Mouse (Mus musculus) embryo, embryonic 11 days (tissue): ENCODE data around the gene Bmp3.

Experiments used
- DNase-seq: peaks from one replicate; pipeline ENCODE4 v3.0.0-alpha.2; 2015

Gene Bmp3

DNA sequence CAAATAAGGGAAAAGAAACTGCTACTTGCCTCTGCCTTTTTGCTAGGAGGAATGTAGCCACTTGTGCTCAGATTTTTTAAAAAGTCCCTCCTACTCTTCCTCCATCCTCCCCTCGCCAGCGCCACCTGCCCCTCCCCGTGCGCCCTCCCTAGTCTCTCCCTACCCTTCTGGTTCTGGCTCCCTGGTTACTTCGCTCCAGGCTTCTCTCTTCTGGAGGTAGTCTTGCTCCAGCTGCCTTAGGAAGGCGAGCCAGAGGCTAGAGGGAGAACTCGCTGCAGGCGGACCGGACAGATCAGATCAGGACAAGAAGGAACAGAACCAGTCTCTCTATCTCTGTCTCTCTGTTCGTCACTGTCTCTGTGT lies at the start of gene Bmp3:
Bmp3 (plus strand) TSS at position 152 of the 363 bp plus-strand sequence.
- DNase-seq: peak; percentile 41

- DNase-seq: no peak
These were observed 49.5 kb upstream of the Bmp3 start for GRCm38 (mm10) chr5:98804761-98805160.

GRCm38 (mm10) chr5:98806492-98806891 lies 47.7 kb upstream of the Bmp3 start:
- no peak for DNase-seq

GRCm38 (mm10) chr5:98807022-98807421 lies 47.2 kb upstream of the Bmp3 start:
- no peak for DNase-seq

GRCm38 (mm10) chr5:98807953-98808352 lies 46.3 kb upstream of the Bmp3 start:
- no peak for DNase-seq

GRCm38 (mm10) chr5:98812380-98812779 lies 41.8 kb upstream of the Bmp3 start:
- DNase-seq: no peak

DNA sequence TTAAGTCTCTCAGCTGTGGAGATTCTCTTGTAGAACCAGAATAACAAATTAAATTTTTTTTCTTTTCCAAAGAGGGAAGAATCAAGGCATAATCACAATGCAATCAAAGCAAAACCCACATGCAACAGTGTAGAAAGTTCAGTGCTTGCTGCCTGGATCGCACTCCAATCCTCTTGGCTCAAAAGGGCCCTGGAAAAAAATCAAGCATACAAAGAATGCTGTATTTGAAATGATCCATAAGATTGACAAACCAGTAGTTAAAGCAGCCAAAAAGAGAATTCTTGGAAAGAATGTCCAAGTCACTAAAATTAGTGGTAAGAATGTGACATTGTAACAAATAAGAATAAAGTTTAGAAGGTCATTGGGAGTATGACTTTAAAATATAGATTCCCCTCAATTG lies 38.9 kb upstream of the Bmp3 start:
- no peak for DNase-seq

DNA sequence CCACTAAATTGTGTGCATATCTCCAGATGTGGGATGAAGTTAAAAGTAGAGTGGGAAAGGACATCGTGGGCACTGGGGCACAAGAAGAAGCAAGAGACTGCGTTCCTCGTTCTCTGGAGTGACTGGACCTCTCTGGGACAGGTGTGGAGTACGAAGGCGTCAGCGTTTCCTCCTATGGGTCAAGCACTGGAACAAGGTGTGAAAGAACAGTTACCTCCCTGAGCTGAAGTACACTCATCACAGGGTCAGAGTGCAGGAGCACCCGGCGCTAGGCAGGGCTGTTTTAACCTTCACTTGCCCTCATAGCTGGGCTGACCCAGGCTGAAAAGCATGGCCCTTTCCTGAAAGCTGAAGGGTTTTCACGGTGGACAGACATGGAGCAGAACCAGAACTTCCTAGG lies 20.5 kb upstream of the Bmp3 start:
- DNase-seq: no peak

GRCm38 (mm10) chr5:98834300-98834699 lies 19.9 kb upstream of the Bmp3 start:
- no peak for DNase-seq

- DNase-seq: no peak
These were observed 11.5 kb upstream of the Bmp3 start for GRCm38 (mm10) chr5:98842600-98843310.

DNA sequence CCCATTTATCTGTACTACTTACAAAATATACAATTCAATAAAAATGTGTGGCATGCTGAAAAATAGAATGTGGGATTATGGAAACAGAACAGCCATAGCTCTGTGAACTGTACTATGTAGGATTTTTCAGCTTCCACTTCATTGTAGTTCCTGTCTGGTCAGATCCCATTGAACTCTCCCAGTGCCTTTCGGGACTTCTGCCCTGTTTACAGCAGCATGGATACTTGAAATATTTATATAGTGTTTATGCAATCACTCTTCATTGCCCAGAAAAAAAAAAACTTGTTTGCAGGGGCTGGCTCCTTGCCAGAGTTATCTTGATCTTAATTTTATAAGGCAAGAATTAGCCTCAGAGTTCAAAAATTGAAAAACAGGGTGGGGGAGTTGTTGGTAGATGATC lies 9.6 kb upstream of the Bmp3 start:
- no peak for DNase-seq

DNA sequence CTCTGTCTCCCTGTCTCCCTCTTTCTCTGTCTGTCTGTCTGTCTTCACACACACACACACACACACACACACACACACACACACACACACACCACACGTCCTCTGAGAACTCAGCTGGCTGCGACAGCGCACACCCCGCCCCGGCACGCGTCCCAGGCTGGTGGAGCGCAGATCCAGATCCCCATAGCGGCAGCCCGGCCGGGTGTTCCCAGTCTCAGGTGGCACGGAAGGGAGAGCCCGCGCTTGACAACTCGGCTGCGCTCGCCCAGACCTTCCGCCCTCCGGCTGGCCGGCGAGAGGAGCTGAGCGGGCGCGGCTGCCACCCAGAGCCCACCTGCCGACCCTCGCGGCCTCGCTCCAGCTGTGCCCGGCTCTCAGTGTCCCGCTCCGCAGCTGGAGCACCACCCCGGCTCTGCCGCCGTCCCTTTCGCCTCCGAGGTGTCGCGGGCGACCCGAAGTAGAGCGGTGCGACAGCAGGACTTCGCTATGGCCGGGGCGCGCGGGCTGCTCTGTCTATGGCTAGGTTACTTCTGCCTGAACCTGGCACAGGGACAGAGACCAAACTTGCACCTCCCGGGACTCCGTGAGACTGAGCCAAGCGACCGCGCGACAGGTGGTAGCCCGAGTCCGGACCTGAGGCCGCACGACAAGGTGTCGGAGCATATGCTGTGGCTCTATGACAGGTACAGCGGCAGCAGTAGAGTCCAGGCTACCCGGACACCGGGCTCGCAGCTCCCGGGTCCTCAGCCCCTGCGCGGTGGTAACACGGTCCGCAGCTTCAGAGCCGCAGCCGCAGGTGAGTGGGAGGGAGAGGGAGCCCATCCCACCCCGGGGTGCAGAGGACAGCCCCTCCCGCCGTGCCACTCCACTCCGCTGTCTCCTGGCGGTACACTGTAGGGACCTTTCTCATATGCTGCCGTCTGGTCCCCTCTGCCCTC lies 681 bp downstream of the Bmp3 start:
- peak; percentile 69 for DNase-seq

DNA sequence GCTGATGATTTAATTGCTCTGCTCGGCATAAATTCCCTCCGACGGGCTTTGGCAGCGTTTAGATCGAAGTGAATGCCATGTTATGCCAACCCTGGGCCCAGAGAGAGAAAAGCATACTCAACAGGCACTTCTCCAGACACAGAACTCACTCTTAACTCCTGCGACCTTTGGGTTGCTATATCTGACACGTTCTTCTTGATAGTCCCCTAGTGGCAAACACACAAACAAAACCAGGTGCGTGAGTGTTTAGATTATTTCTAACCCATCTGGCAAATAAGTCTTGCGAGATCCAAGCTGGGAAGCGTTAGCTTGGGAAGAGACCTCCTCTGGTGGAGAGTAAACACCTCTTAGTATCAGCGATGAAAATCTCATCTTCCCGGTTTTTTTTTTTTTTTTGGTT lies 1.5 kb downstream of the Bmp3 start:
- peak; percentile 24 for DNase-seq

DNA sequence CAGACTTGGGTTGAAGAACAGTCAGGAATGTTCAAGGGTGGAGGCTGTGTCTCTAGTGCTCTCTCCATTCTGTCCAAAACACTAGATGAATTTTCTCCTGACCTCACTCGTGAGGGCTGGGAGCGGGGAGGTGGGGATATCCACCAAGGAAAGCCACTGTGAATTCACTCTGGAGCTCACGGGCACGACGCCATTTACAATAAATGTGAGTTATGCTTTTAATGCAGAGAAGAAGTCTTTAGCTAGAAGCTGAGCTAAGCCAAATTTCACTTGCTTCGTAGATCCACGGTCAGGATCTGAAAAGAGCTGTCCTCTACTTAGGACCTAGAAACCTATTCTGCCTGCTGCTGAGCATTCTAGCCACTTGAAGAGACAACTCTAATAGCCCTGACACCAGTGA lies 2.1 kb downstream of the Bmp3 start:
- DNase-seq: peak; percentile 24

- DNase-seq: peak; percentile 82
These were observed 9.7 kb downstream of the Bmp3 start for GRCm38 (mm10) chr5:98863891-98864290.

- DNase-seq: no peak
These were observed 10.9 kb downstream of the Bmp3 start for GRCm38 (mm10) chr5:98865146-98865545.

DNA sequence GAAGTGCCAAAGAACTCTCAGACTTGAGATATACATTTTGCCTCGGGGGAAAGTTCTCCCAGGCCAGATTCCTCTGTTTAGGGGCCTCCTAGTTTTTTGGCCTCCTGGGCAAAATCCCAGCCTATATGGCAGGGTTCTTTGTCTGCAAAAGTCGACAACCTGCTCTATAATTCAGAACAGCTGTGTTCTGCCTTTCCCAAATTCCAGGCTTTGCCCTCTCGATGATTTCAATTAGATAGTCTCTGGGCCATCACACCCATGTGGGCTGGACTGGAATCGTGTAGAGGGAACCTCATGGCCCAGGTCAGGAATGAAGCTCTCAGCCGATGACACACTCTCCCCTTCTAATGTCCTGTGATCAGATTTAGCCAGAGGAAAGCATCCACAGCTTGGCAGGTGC lies 21.8 kb downstream of the Bmp3 start:
- peak; percentile 50 for DNase-seq

GRCm38 (mm10) chr5:98878891-98879290 lies 24.7 kb downstream of the Bmp3 start:
- DNase-seq: peak; percentile 72

DNA sequence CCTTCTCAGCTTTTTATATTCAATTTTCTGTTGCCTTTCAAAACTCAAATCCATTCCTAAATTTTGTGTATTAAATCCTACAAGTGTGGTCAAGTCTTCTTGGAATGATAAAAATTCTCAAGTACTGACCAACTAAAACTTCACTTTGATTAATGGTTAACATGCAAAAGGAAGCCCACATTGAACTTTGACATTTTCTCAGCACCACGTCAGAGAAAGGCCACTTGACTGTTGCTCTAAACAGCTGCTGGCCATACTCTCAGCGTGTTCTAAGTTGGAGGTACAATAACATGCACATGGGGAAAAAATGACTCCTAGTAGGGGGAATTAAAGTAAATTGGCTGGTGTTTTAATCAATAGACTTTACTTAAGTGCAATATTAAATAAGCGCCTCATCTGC lies 27.9 kb downstream of the Bmp3 start:
- DNase-seq: no peak

GRCm38 (mm10) chr5:98890544-98891050 lies 36.4 kb downstream of the Bmp3 start:
- DNase-seq: no peak

GRCm38 (mm10) chr5:98894281-98894680 lies 40.1 kb downstream of the Bmp3 start:
- DNase-seq: no peak

DNA sequence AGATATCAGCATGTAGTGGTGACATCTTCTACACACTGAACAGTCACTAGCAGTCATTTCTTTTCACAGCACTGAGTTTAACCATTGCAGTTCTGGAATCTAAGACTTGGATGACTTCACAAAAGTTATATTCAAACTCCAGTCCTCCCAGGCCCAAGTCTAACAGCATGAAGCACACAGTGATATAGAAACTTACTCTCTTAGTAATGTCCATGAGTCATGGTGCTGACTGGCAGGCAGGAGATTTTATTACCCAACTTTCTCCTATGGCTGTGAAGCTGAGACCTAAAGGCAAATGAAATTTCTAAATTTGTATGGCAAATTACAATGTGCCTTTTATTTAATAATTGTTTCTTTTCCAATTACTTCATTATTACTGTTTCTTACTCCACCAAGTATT lies 43.7 kb downstream of the Bmp3 start:
- DNase-seq: no peak

- DNase-seq: no peak
These were observed 46.7 kb downstream of the Bmp3 start for GRCm38 (mm10) chr5:98900926-98901325.

DNA sequence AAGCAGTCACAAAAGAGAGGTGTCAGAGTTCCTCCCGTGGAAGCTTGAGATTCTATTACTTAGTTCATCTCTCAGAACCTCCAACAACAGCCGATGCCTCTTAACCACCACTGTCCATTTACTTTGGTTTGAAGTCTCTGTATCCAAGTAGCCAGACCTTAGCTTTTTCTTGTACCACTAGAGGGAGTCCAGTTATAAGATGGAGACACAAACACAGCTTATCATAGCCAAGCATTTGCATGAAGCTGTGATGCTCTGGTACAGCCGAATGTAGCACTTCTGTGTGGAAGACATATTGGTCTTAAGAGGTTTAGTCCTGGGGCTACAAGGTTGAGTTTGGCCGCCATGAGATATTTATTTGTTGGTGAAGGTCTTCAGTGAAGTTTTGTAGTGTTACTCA lies 48.1 kb downstream of the Bmp3 start:
- peak; percentile 71 for DNase-seq
